Mouse (Mus musculus): ENCODE results near the gene Sema4a. TPM values are rescaled to one million over a fixed set of nuclear protein-coding genes. Genes with fewer than 3 reads are reported as not detected.
A peak's percentile ranks its signal among the peaks of the same experiment; 100 is the strongest.

Gene Sema4a
- polyA plus RNA-seq, 1 experiment from 2014 or later: 11.8 TPM

- 48% methylated on average over 5 of the region's 5 CpGs for WGBS
- H3K9me3 ChIP-seq (ENCODE audit: control insufficient read depth, low read depth, low read length): no peaks in the 10 kb centered on the region
- H3K4me1 ChIP-seq (ENCODE audit: control insufficient read depth, insufficient read depth, low read length): peaks cover 12% of the 10 kb centered on the region; the same call in 1 of the 2 replicates
- H3K9ac ChIP-seq (replicated peaks; ENCODE audit: low read depth, low read length): peak overlapping the region; percentile 87; the same call in 1 of the 2 replicates
- no peaks in the 10 kb centered on the region for H3K27me3 ChIP-seq (ENCODE audit: control insufficient read depth, insufficient read depth, low read length)
- peak overlapping the region; percentile 65 for H3K4me3 ChIP-seq (ENCODE audit: low read depth, low read length)
- peaks cover 9% of the 10 kb centered on the region for H3K36me3 ChIP-seq (ENCODE audit: control insufficient read depth, insufficient read depth, low read length)
- no peak for ATAC-seq (ENCODE audit: insufficient number of reproducible peaks, insufficient read depth, low FRiP score, low read depth)
- H3K27ac ChIP-seq (ENCODE audit: low read length): no peak overlapping the region
- H3K4me2 ChIP-seq (replicated peaks; ENCODE audit: low read depth, low read length): peak overlapping the region; percentile 60
Observed at GRCm38 (mm10) chr3:88408953-88409352, 52.0 kb downstream of the Sema4a start.

DNA sequence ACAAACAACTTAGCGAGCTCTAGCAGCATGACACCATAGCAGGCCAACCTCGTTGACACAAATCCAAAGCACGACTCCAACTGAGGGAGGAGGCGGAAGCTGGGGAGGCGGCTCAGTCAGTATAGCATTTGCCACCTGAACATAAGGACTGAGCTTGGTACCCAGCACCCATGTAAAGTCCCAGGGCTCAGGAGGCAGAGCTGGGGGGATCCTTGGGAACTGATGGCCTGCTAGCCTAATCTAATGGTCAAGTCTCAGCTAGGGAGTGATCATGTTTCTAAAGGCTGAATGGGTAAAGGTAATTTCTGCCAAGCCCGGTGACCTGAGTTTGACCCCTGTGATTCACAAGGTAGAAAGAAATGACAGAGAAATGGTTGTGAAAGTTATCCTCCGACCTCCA is 53.5 kb downstream of the Sema4a start:
- H3K9me3 ChIP-seq (ENCODE audit: control insufficient read depth, low read depth, low read length): no peaks in the 10 kb centered on the region
- no peak overlapping the region for H3K4me3 ChIP-seq (ENCODE audit: low read depth, low read length)
- no peaks in the 10 kb centered on the region for H3K27me3 ChIP-seq (ENCODE audit: control insufficient read depth, insufficient read depth, low read length)
- no peak overlapping the region for H3K4me2 ChIP-seq (replicated peaks; ENCODE audit: low read depth, low read length)
- peaks cover 12% of the 10 kb centered on the region; the same call in 1 of the 2 replicates for H3K4me1 ChIP-seq (ENCODE audit: control insufficient read depth, insufficient read depth, low read length)
- 47% methylated on average over 7 of the region's 7 CpGs for WGBS
- H3K27ac ChIP-seq (ENCODE audit: low read length): no peak overlapping the region
- no peak overlapping the region for H3K9ac ChIP-seq (replicated peaks; ENCODE audit: low read depth, low read length)
- H3K36me3 ChIP-seq (ENCODE audit: control insufficient read depth, insufficient read depth, low read length): peaks cover 8% of the 10 kb centered on the region
- no peak for ATAC-seq (ENCODE audit: insufficient number of reproducible peaks, insufficient read depth, low FRiP score, low read depth)

DNA sequence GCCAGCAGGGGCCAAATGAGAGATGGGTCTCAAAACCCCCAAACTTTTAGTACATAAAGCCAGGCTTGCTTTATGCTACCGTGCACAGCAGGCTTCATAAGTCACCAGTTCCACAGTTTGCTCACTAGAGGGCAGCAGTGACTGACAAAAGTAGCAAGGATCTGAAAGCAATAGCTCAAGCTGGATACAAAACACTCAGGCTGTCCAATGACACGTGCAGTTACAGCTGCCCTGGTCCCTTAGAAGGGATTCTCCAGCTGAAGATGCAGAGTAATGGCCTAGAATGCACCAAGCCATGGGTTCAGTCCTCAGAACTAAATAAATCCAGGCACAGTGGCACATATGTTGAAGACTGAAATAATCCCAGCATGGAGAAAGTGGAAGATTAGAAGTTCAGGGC is 53.9 kb downstream of the Sema4a start:
- H3K4me1 ChIP-seq (ENCODE audit: control insufficient read depth, insufficient read depth, low read length): peaks cover 12% of the 10 kb centered on the region; the same call in 1 of the 2 replicates
- no peak overlapping the region for H3K4me3 ChIP-seq (ENCODE audit: low read depth, low read length)
- no peak overlapping the region for H3K9ac ChIP-seq (replicated peaks; ENCODE audit: low read depth, low read length)
- WGBS: 0% methylated on average over 2 of the region's 2 CpGs
- H3K36me3 ChIP-seq (ENCODE audit: control insufficient read depth, insufficient read depth, low read length): peaks cover 3% of the 10 kb centered on the region
- no peak overlapping the region for H3K4me2 ChIP-seq (replicated peaks; ENCODE audit: low read depth, low read length)
- no peak overlapping the region for H3K27ac ChIP-seq (ENCODE audit: low read length)
- ATAC-seq (ENCODE audit: insufficient number of reproducible peaks, insufficient read depth, low FRiP score, low read depth): no peak
- no peaks in the 10 kb centered on the region for H3K9me3 ChIP-seq (ENCODE audit: control insufficient read depth, low read depth, low read length)
- H3K27me3 ChIP-seq (ENCODE audit: control insufficient read depth, insufficient read depth, low read length): no peaks in the 10 kb centered on the region

- H3K9me3 ChIP-seq (ENCODE audit: control insufficient read depth, low read depth, low read length): no peaks in the 10 kb centered on the region
- H3K4me1 ChIP-seq (ENCODE audit: control insufficient read depth, insufficient read depth, low read length): 0 out of 2 replicates have a peak, but pooled peaks cover under 1% of the 10 kb centered on the region
- no peak overlapping the region for H3K4me2 ChIP-seq (replicated peaks; ENCODE audit: low read depth, low read length)
- WGBS: 94% methylated on average over 10 of the region's 10 CpGs
- H3K4me3 ChIP-seq (ENCODE audit: low read depth, low read length): no peak overlapping the region
- H3K9ac ChIP-seq (replicated peaks; ENCODE audit: low read depth, low read length): no peak overlapping the region
- no peak for ATAC-seq (ENCODE audit: insufficient number of reproducible peaks, insufficient read depth, low FRiP score, low read depth)
- H3K27me3 ChIP-seq (ENCODE audit: control insufficient read depth, insufficient read depth, low read length): no peaks in the 10 kb centered on the region
- H3K27ac ChIP-seq (ENCODE audit: low read length): no peak overlapping the region
- H3K36me3 ChIP-seq (ENCODE audit: control insufficient read depth, insufficient read depth, low read length): peaks cover 3% of the 10 kb centered on the region
Observed at GRCm38 (mm10) chr3:88403522-88404230, 57.3 kb downstream of the Sema4a start.

DNA sequence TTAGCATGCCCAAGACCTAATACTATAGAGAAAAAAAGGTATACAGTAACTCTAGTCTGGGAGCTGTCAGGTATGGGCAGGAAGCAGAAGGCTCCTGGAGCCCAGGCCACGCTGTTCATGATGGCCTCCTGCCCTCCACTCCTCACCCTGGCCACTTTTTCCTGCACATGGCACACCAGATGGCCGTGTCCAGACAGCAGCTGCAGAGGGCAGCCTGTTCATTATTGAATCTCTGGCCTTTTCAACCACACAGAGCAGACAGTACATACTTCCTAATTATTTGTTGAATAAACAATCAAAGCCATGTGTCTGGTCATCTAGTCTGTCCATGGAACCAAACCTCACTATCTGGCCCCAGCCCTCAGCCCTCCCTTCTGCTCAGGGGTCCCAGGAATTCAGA is 62.3 kb downstream of the Sema4a start:
- Histone ChIP-seq H3K9ac (replicated peaks; ENCODE audit: low read depth, low read length) (no peak overlapping the region), H3K4me3 (ENCODE audit: low read depth, low read length) (no peak overlapping the region), H3K4me2 (replicated peaks; ENCODE audit: low read depth, low read length) (no peak overlapping the region), H3K27me3 (ENCODE audit: control insufficient read depth, insufficient read depth, low read length) (no peaks in the 10 kb centered on the region), H3K36me3 (ENCODE audit: control insufficient read depth, insufficient read depth, low read length) (peaks cover 3% of the 10 kb centered on the region), H3K9me3 (ENCODE audit: control insufficient read depth, low read depth, low read length) (no peaks in the 10 kb centered on the region), H3K4me1 (ENCODE audit: control insufficient read depth, insufficient read depth, low read length) (no peaks in the 10 kb centered on the region), H3K27ac (ENCODE audit: low read length) (no peak overlapping the region)
- 83% methylated on average over 2 of the region's 2 CpGs for WGBS
- ATAC-seq (ENCODE audit: insufficient number of reproducible peaks, insufficient read depth, low FRiP score, low read depth): no peak

GRCm38 (mm10) chr3:88395742-88396141 is 65.2 kb downstream of the Sema4a start:
- no peaks in the 10 kb centered on the region for H3K9me3 ChIP-seq (ENCODE audit: control insufficient read depth, low read depth, low read length)
- H3K36me3 ChIP-seq (ENCODE audit: control insufficient read depth, insufficient read depth, low read length): peaks cover 4% of the 10 kb centered on the region
- no peaks in the 10 kb centered on the region for H3K27me3 ChIP-seq (ENCODE audit: control insufficient read depth, insufficient read depth, low read length)
- H3K27ac ChIP-seq (ENCODE audit: low read length): no peak overlapping the region
- ATAC-seq (ENCODE audit: insufficient number of reproducible peaks, insufficient read depth, low FRiP score, low read depth): no peak
- H3K9ac ChIP-seq (replicated peaks; ENCODE audit: low read depth, low read length): no peak overlapping the region
- no peaks in the 10 kb centered on the region for H3K4me1 ChIP-seq (ENCODE audit: control insufficient read depth, insufficient read depth, low read length)
- H3K4me2 ChIP-seq (replicated peaks; ENCODE audit: low read depth, low read length): no peak overlapping the region
- no peak overlapping the region for H3K4me3 ChIP-seq (ENCODE audit: low read depth, low read length)
- 90% methylated on average over 8 of the region's 8 CpGs for WGBS

DNA sequence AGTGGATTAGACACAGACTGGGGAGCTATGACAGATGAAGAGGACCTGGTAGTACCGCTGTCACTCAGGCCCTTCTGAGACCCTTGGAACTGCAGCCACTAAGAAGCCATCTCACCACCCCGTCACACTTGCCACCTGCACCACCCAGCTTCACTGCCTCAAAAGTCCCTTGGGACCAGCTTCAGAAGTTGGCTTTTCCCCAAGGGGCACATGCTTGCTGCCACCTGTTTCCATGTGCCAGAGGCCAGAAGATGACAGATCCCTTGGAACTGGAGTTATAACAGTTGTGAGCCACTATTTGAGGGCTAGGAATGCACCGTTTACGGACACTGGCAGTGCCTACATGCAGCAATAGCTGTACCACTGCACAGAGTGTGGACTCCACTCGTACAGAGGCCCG is 65.7 kb downstream of the Sema4a start:
- WGBS: 93% methylated on average over 6 of the region's 6 CpGs
- ATAC-seq (ENCODE audit: insufficient number of reproducible peaks, insufficient read depth, low FRiP score, low read depth): no peak
- H3K9ac ChIP-seq (replicated peaks; ENCODE audit: low read depth, low read length): no peak overlapping the region
- peaks cover 4% of the 10 kb centered on the region for H3K36me3 ChIP-seq (ENCODE audit: control insufficient read depth, insufficient read depth, low read length)
- H3K4me2 ChIP-seq (replicated peaks; ENCODE audit: low read depth, low read length): no peak overlapping the region
- H3K27me3 ChIP-seq (ENCODE audit: control insufficient read depth, insufficient read depth, low read length): no peaks in the 10 kb centered on the region
- no peaks in the 10 kb centered on the region for H3K4me1 ChIP-seq (ENCODE audit: control insufficient read depth, insufficient read depth, low read length)
- H3K4me3 ChIP-seq (ENCODE audit: low read depth, low read length): no peak overlapping the region
- H3K27ac ChIP-seq (ENCODE audit: low read length): no peak overlapping the region
- no peaks in the 10 kb centered on the region; the same call in 1 of the 2 replicates for H3K9me3 ChIP-seq (ENCODE audit: control insufficient read depth, low read depth, low read length)

DNA sequence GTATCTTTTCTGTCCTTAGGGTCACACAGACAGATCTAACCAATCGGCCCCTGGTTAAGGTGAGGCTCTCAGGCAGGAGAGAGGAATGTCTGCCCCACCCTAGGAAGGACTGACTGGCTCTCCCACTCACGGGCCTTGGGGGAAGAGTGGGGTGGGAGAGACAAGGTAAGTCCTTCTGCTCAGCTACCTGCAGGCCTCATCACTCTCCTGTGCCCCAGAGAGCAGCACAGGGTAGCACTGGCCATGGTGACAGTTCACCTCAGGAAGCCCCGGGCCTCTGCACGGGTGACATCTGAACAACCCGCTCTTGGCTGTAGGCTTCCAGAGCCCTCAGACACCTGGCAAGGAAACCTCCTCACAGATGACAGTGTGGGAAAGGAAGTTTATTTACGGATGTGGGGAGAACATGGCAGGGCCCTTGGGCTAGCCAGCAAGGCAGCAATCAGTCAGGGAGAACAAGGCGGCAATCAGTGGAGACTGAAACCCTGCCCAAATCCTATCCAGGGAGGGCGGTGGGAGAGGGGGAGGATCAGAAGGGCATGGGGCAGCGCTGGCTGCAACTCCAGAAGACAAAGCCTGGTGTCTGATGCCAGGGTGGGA is 67.1 kb downstream of the Sema4a start:
- Histone ChIP-seq H3K4me2 (replicated peaks; ENCODE audit: low read depth, low read length) (no peak overlapping the region), H3K9ac (replicated peaks; ENCODE audit: low read depth, low read length) (no peak overlapping the region), H3K27me3 (ENCODE audit: control insufficient read depth, insufficient read depth, low read length) (no peaks in the 10 kb centered on the region), H3K36me3 (ENCODE audit: control insufficient read depth, insufficient read depth, low read length) (peaks cover 4% of the 10 kb centered on the region), H3K27ac (ENCODE audit: low read length) (no peak overlapping the region), H3K4me3 (ENCODE audit: low read depth, low read length) (no peak overlapping the region), H3K9me3 (ENCODE audit: control insufficient read depth, low read depth, low read length) (no peaks in the 10 kb centered on the region; the same call in 1 of the 2 replicates), H3K4me1 (ENCODE audit: control insufficient read depth, insufficient read depth, low read length) (no peaks in the 10 kb centered on the region)
- 86% methylated on average over 9 of the region's 9 CpGs for WGBS
- no peak for ATAC-seq (ENCODE audit: insufficient number of reproducible peaks, insufficient read depth, low FRiP score, low read depth)

All from stomach, embryonic 14.5 days (tissue).